Mouse (Mus musculus): Measurements from ENCODE around the gene Cstf1. TPM values are rescaled to one million over a fixed set of nuclear protein-coding genes. Genes with fewer than 3 reads are reported as not detected.

Gene Cstf1
- polyA plus RNA-seq, 1 experiment from 2014 or later: 19.6 TPM

DNA sequence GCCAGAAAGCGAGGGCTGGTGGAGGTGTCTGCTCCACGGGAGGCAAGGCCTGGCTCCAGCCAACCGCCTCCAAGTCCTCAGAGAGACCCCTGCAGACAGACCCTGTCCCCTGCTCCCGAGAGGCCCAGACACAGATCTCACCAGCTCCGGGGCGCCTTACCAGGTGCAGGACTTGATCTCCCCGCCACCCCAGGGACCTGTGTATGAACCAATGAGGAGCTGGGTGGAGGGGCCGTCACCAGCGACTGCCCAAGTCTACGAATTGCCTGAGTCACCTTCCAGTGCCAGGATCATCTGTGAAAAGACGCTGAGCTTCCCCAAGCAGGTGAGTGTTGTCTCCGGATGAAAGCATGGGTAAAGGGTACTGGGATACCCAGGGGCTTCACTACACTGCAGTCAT, 45.7 kb downstream of the Cstf1 start:
- Histone ChIP-seq H3K4me2 (ENCODE audit: low read depth, low read length) (no peak overlapping the region), H3K27ac (ENCODE audit: low read length) (no peak overlapping the region), H3K9ac (ENCODE audit: low read depth, low read length) (no peak overlapping the region), H3K9me3 (replicated peaks; ENCODE audit: control insufficient read depth, low read length) (no peaks in the 10 kb centered on the region), H3K4me3 (ENCODE audit: low read depth, low read length) (no peak overlapping the region), H3K4me1 (ENCODE audit: control insufficient read depth, low read depth, low read length) (peaks cover 4% of the 10 kb centered on the region), H3K27me3 (ENCODE audit: control insufficient read depth, insufficient read depth, low read depth, low read length) (no peaks in the 10 kb centered on the region), H3K36me3 (ENCODE audit: control insufficient read depth, insufficient read depth) (no peaks in the 10 kb centered on the region)
- no peak for ATAC-seq (ENCODE audit: low read depth)
- WGBS (ENCODE audit: insufficient replicate concordance): 61% methylated on average over 12 of the region's 12 CpGs

DNA sequence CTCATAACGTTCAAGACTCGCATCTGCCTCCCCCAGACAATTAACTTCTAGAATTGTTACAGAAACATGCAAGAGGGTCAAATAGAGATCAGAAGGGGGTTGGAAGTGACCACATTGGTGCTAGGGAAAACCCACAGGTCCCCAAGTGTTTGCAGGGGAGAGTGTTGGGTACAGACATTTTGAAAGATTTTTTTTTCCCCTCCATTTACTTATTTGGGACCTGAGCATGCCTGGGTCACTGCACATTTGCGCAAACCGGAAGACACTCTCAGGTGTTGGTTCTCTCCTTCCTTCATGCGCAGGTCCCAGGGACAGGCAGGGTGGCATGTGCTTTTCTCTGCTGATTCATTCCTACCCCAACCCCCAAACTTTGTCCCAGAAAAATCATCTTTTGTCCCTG, 46.4 kb downstream of the Cstf1 start:
- ATAC-seq (ENCODE audit: low read depth): no peak
- 75% methylated on average over 5 of the region's 5 CpGs for WGBS (ENCODE audit: insufficient replicate concordance)

DNA sequence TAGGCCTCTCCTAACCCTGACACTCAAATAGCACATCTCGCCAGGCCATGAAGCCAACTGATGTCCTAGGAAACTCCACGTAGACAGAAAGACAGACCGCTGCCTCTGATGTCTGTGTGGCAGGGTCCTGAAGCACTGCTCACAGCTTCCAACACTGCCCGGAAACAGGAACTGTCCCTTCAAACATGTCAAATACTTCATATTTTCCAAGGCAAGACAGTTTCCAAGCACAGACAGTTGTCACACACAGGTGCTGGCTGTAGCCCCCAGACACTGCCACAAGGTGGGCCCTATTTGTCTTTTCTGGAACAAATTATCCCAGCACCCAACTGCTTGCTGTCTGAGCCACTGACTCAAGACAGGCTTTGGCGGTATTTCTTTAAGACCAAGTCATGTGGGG, 47.7 kb downstream of the Cstf1 start:
- Histone ChIP-seq H3K4me1 (ENCODE audit: control insufficient read depth, low read depth, low read length) (peaks cover 4% of the 10 kb centered on the region; the same call in 1 of the 2 replicates), H3K4me2 (ENCODE audit: low read depth, low read length) (no peak overlapping the region), H3K9ac (ENCODE audit: low read depth, low read length) (no peak overlapping the region), H3K4me3 (ENCODE audit: low read depth, low read length) (no peak overlapping the region), H3K9me3 (replicated peaks; ENCODE audit: control insufficient read depth, low read length) (no peaks in the 10 kb centered on the region), H3K36me3 (ENCODE audit: control insufficient read depth, insufficient read depth) (no peaks in the 10 kb centered on the region), H3K27ac (ENCODE audit: low read length) (no peak overlapping the region), H3K27me3 (ENCODE audit: control insufficient read depth, insufficient read depth, low read depth, low read length) (no peaks in the 10 kb centered on the region)
- 70% methylated on average over 5 of the region's 5 CpGs for WGBS (ENCODE audit: insufficient replicate concordance)
- ATAC-seq (ENCODE audit: low read depth): no peak

More for the DNA sequence above, 46.4 kb downstream of the Cstf1 start:
- no peak overlapping the region for H3K9ac ChIP-seq (ENCODE audit: low read depth, low read length)
- H3K4me2 ChIP-seq (ENCODE audit: low read depth, low read length): no peak overlapping the region
- no peak overlapping the region for H3K4me3 ChIP-seq (ENCODE audit: low read depth, low read length)
- no peaks in the 10 kb centered on the region for H3K36me3 ChIP-seq (ENCODE audit: control insufficient read depth, insufficient read depth)
- no peaks in the 10 kb centered on the region for H3K27me3 ChIP-seq (ENCODE audit: control insufficient read depth, insufficient read depth, low read depth, low read length)
- H3K27ac ChIP-seq (ENCODE audit: low read length): no peak overlapping the region
- peaks cover 4% of the 10 kb centered on the region for H3K4me1 ChIP-seq (ENCODE audit: control insufficient read depth, low read depth, low read length)
- no peaks in the 10 kb centered on the region for H3K9me3 ChIP-seq (replicated peaks; ENCODE audit: control insufficient read depth, low read length)

DNA sequence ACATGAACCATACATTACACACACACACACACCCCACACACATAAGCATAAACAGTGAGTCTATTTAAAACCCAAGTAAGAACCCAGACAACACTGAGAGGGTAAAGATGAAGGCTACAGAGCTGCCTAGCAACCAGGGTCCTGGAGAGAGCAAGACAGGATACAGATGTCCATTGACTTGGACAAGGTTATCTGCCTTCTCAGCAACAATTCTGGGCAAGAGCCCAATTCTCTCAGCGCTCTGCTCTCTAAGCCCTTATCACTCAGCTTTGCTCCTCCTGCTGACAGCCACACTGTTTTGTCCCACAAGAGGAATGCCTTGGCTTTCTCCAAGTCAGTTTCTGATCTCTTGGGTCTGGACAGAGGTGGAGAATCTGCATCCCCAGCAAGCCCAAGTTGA, 60.1 kb downstream of the Cstf1 start:
- H3K9me3 ChIP-seq (replicated peaks; ENCODE audit: control insufficient read depth, low read length): no peaks in the 10 kb centered on the region
- H3K4me2 ChIP-seq (ENCODE audit: low read depth, low read length): no peak overlapping the region
- no peaks in the 10 kb centered on the region for H3K4me1 ChIP-seq (ENCODE audit: control insufficient read depth, low read depth, low read length)
- no peak overlapping the region for H3K27ac ChIP-seq (ENCODE audit: low read length)
- H3K9ac ChIP-seq (ENCODE audit: low read depth, low read length): no peak overlapping the region
- H3K27me3 ChIP-seq (ENCODE audit: control insufficient read depth, insufficient read depth, low read depth, low read length): no peaks in the 10 kb centered on the region
- H3K4me3 ChIP-seq (ENCODE audit: low read depth, low read length): no peak overlapping the region
- ATAC-seq (ENCODE audit: low read depth): peak; percentile 61
- no peaks in the 10 kb centered on the region for H3K36me3 ChIP-seq (ENCODE audit: control insufficient read depth, insufficient read depth)
- 31% methylated on average over 1 of the region's 1 CpGs for WGBS (ENCODE audit: insufficient replicate concordance)

Other genes starting within 250 kb of the Cstf1 start
- 0.04 and 0.06 TPM in 2 replicates for gene Mc3r, start 122.2 kb upstream of the Cstf1 start, polyA plus RNA-seq (2015; fragmentation: Nextera tagmentation; extraction: Ambion mirVana)
- 136 and 144 TPM in 2 replicates for gene Fam210b, start 25.1 kb upstream of the Cstf1 start, polyA plus RNA-seq (2015; fragmentation: Nextera tagmentation; extraction: Ambion mirVana)
- gene Aurka, start 146 bp upstream of the Cstf1 start, polyA plus RNA-seq (2015; fragmentation: Nextera tagmentation; extraction: Ambion mirVana): 118 and 130 TPM in 2 replicates
- gene Cass4, start 23.1 kb downstream of the Cstf1 start, polyA plus RNA-seq (2015; fragmentation: Nextera tagmentation; extraction: Ambion mirVana): 0.56 and 0.77 TPM in 2 replicates
- gene Rtf2, start 69.9 kb downstream of the Cstf1 start, polyA plus RNA-seq (2015; fragmentation: Nextera tagmentation; extraction: Ambion mirVana): 41.3 and 42.1 TPM in 2 replicates
- 0.54 and 0.58 TPM in 2 replicates for gene Gcnt7, start 87.9 kb downstream of the Cstf1 start, polyA plus RNA-seq (2015; fragmentation: Nextera tagmentation; extraction: Ambion mirVana)
- gene Fam209, start 101.8 kb downstream of the Cstf1 start, polyA plus RNA-seq (2015; fragmentation: Nextera tagmentation; extraction: Ambion mirVana): 0.13 and 0.18 TPM in 2 replicates
- gene Tfap2c, start 178.9 kb downstream of the Cstf1 start, polyA plus RNA-seq (2015; fragmentation: Nextera tagmentation; extraction: Ambion mirVana): not detected in 2 replicates

Measured in liver, embryonic 16.5 days (tissue).